Mouse (Mus musculus): ENCODE measurements around the gene Klhl8.

DNA sequence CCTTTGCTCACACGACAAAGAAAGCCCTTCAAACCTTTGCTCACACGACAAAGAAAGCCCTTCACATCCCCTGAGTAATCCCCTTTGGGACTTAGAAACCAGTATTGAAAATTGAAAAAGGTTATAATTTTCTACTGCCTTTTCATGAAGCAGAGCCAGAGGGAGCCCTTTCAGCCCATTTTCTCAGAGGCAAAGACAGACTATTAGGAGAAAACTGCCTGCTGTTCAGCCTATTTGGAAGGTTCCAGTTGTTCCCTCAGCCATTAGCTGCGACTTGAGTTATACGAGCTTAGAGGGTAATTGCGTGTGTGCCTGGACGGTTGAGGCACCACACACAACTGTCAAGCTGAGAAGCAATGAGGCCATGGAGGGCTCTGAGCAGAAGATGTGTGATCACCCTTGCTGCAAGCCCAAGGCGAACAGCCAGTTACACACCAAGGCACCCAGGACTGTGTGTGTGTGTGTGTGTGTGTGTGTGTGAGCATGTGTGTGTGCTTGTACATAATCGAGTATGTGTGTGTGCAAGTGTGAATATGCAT is 6.4 kb upstream of the Klhl8 start:
- TF ChIP-seq ZNF384 (IDR thresholded peaks at IDR 0.05; ENCODE audit: low read depth, low read length) (no peak), HCFC1 (IDR thresholded peaks at IDR 0.05; ENCODE audit: borderline replicate concordance, insufficient read depth, low read length) (no peak), CHD2 (IDR thresholded peaks at IDR 0.05; ENCODE audit: low read depth, low read length) (no peak), MAFK (IDR thresholded peaks at IDR 0.05; ENCODE audit: insufficient read depth, low read depth, low read length) (no peak)

Data from ES-E14 (cell line).